In the genomic region with DNA sequence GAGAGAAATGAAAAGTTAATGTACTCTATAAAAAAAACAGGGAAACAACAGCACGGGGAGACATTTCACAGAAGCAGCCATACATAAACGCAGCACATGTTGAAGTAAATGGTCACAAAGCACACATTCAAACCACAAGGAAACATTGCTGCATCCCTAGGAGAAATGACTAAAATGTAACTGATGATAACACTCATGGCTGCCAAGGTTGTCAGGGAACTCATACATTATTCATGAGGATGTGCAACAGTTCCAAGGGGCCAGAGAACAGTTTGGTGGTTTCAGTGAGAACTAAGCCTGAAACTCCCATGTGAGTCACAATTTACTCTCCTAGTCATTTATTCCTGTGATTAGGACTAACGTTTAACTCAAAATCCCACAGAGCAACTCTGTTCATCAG, we compare ENCODE assay signal across 26 mouse cellular contexts. TPM values are rescaled to one million over a fixed set of nuclear protein-coding genes. Genes with fewer than 3 reads are reported as not detected.
DNase-seq lines count a peak whose midpoint lies in the region; ATAC-seq and TF ChIP-seq lines count a peak whose summit lies in the region.
"Had no signal": no experiment of that assay in that cellular context is flagged by ENCODE, and none has a peak within 500 bp of the region (broad histone marks: within the 10 kb centered on the region; RNA-seq: fewer than 3 reads in every experiment).

No protein-coding gene starts in this region.

- H3K9ac ChIP-seq in hindbrain, postnatal 0 days (replicated peaks; ENCODE audit: low read length), result no peak overlapping the region
- H3K9ac ChIP-seq in hindbrain, embryonic 11.5 days (ENCODE audit: low read depth, low read length), result no peak overlapping the region
- H3K9ac ChIP-seq in midbrain, embryonic 14.5 days (replicated peaks; ENCODE audit: low read length), result no peak overlapping the region
- H3K9ac ChIP-seq in midbrain, embryonic 13.5 days (replicated peaks), result no peak overlapping the region
- no peak overlapping the region for H3K9ac ChIP-seq in neural tube, embryonic 15.5 days (replicated peaks)
- H3K9ac ChIP-seq: forebrain, embryonic 12.5 days; hindbrain, embryonic 13.5 days; limb, embryonic 15.5 days; liver, embryonic 14.5 days; lung, embryonic 14.5 days; neural tube, embryonic 12.5 days had no signal

- H3K36me3 ChIP-seq in hindbrain, postnatal 0 days (ENCODE audit: insufficient read depth, low read length), result no peaks in the 10 kb centered on the region
- no peaks in the 10 kb centered on the region for H3K36me3 ChIP-seq in hindbrain, embryonic 11.5 days (ENCODE audit: control insufficient read depth, insufficient read depth, low read length)
- no peaks in the 10 kb centered on the region for H3K36me3 ChIP-seq in midbrain, embryonic 14.5 days (ENCODE audit: control insufficient read depth, insufficient read depth, low read length)
- no peaks in the 10 kb centered on the region for H3K36me3 ChIP-seq in midbrain, embryonic 13.5 days
- H3K36me3 ChIP-seq in neural tube, embryonic 15.5 days, result no peaks in the 10 kb centered on the region
- H3K36me3 ChIP-seq: forebrain, embryonic 12.5 days; hindbrain, embryonic 13.5 days; limb, embryonic 15.5 days; neural tube, embryonic 12.5 days had no signal

- no peak overlapping the region for H3K4me3 ChIP-seq in hindbrain, postnatal 0 days (ENCODE audit: low read length)
- no peak overlapping the region for H3K4me3 ChIP-seq in hindbrain, embryonic 11.5 days (ENCODE audit: low read depth, low read length)
- H3K4me3 ChIP-seq in midbrain, embryonic 14.5 days (replicated peaks; ENCODE audit: low read depth, low read length), result no peak overlapping the region
- no peak overlapping the region for H3K4me3 ChIP-seq in midbrain, embryonic 13.5 days (replicated peaks)
- no peak overlapping the region for H3K4me3 ChIP-seq in neural tube, embryonic 15.5 days (replicated peaks)
- H3K4me3 ChIP-seq: forebrain, embryonic 12.5 days; gastrocnemius, adult 2 months; hindbrain, embryonic 13.5 days; limb, embryonic 15.5 days; neural tube, embryonic 12.5 days had no signal

- no peaks in the 10 kb centered on the region for H3K9me3 ChIP-seq in hindbrain, postnatal 0 days (ENCODE audit: low read length)
- H3K9me3 ChIP-seq in hindbrain, embryonic 11.5 days (ENCODE audit: control insufficient read depth, low read length), result no peaks in the 10 kb centered on the region
- no peaks in the 10 kb centered on the region for H3K9me3 ChIP-seq in midbrain, embryonic 14.5 days (ENCODE audit: control insufficient read depth, low read length)
- no peaks in the 10 kb centered on the region for H3K9me3 ChIP-seq in midbrain, embryonic 13.5 days
- no peaks in the 10 kb centered on the region for H3K9me3 ChIP-seq in neural tube, embryonic 15.5 days (replicated peaks)
- H3K9me3 ChIP-seq: forebrain, embryonic 12.5 days; hindbrain, embryonic 13.5 days; limb, embryonic 15.5 days; neural tube, embryonic 12.5 days had no signal

- H3K27me3 ChIP-seq in hindbrain, postnatal 0 days (ENCODE audit: insufficient read depth, low read length), result no peaks in the 10 kb centered on the region
- H3K27me3 ChIP-seq in hindbrain, embryonic 11.5 days (ENCODE audit: control insufficient read depth, insufficient read depth, low read length), result no peaks in the 10 kb centered on the region
- H3K27me3 ChIP-seq in midbrain, embryonic 14.5 days (ENCODE audit: control insufficient read depth, insufficient read depth, low read length), result no peaks in the 10 kb centered on the region
- H3K27me3 ChIP-seq in midbrain, embryonic 13.5 days, result no peaks in the 10 kb centered on the region
- H3K27me3 ChIP-seq in neural tube, embryonic 15.5 days (replicated peaks), result 0 out of 2 replicates have a peak, but pooled peaks cover 3% of the 10 kb centered on the region
- H3K27me3 ChIP-seq: CH12.LX; forebrain, embryonic 12.5 days; hindbrain, embryonic 13.5 days; limb, embryonic 15.5 days; neural tube, embryonic 12.5 days had no signal

- no peak for ATAC-seq in hindbrain, postnatal 0 days
- no peak for ATAC-seq in hindbrain, embryonic 11.5 days (ENCODE audit: low FRiP score)
- ATAC-seq in midbrain, embryonic 14.5 days (ENCODE audit: low FRiP score, low TSS enrichment), result no peak
- ATAC-seq in midbrain, embryonic 13.5 days, result no peak
- ATAC-seq in neural tube, embryonic 15.5 days (ENCODE audit: low FRiP score), result peak; percentile 82
- ATAC-seq: inflammation-experienced regulatory T-cells, adult 6 months had no signal

- DNase-seq in hindbrain, postnatal 0 days (ENCODE audit: low spot score), result peak; percentile 40
- no peak for DNase-seq in hindbrain, embryonic 11.5 days (ENCODE audit: low spot score)
- DNase-seq in midbrain, embryonic 14.5 days, result peak; percentile 32
- peak; percentile 86 for DNase-seq in NIH3T3 (ENCODE audit: low read depth)
- no peak for DNase-seq in right cerebral cortex, postnatal 25 days
- DNase-seq: adrenal gland, postnatal 25 days; B cell, adult 2 months; cerebellum, adult 9-10 months; gastrocnemius, adult 2 months; left cerebral cortex, postnatal 4 days; lung, embryonic 14.5 days; thymus, adult 2 months had no signal

- no peak overlapping the region for H3K27ac ChIP-seq in hindbrain, postnatal 0 days
- no peak overlapping the region for H3K27ac ChIP-seq in hindbrain, embryonic 11.5 days (ENCODE audit: low read depth, low read length)
- H3K27ac ChIP-seq in midbrain, embryonic 14.5 days (replicated peaks; ENCODE audit: low read depth, low read length), result no peak overlapping the region
- no peak overlapping the region for H3K27ac ChIP-seq in midbrain, embryonic 13.5 days
- H3K27ac ChIP-seq in neural tube, embryonic 15.5 days (replicated peaks), result no peak overlapping the region
- H3K27ac ChIP-seq: forebrain, embryonic 12.5 days; gastrocnemius, adult 2 months; hindbrain, embryonic 13.5 days; kidney, postnatal 0 days; limb, embryonic 15.5 days; liver, embryonic 14.5 days; neural tube, embryonic 12.5 days; stomach, postnatal 0 days had no signal

- no peak overlapping the region for H3K4me2 ChIP-seq in hindbrain, postnatal 0 days (ENCODE audit: low read depth, low read length)
- H3K4me2 ChIP-seq in hindbrain, embryonic 11.5 days (replicated peaks; ENCODE audit: low read depth, low read length), result no peak overlapping the region
- no peak overlapping the region for H3K4me2 ChIP-seq in midbrain, embryonic 14.5 days (ENCODE audit: low read length)
- no peak overlapping the region for H3K4me2 ChIP-seq in midbrain, embryonic 13.5 days (replicated peaks)
- H3K4me2 ChIP-seq in neural tube, embryonic 15.5 days, result no peak overlapping the region
- H3K4me2 ChIP-seq: forebrain, embryonic 12.5 days; hindbrain, embryonic 13.5 days; limb, embryonic 15.5 days; lung, embryonic 14.5 days; neural tube, embryonic 12.5 days had no signal

- TF ChIP-seq CTCF in hindbrain, postnatal 0 days (IDR thresholded peaks at IDR 0.05; ENCODE audit: low read depth), result no peak

- no peaks in the 10 kb centered on the region for H3K4me1 ChIP-seq in hindbrain, postnatal 0 days (ENCODE audit: insufficient read depth, low read length)
- H3K4me1 ChIP-seq in hindbrain, embryonic 11.5 days (replicated peaks; ENCODE audit: control insufficient read depth, insufficient read depth, low read length), result no peaks in the 10 kb centered on the region
- H3K4me1 ChIP-seq in midbrain, embryonic 14.5 days (ENCODE audit: control insufficient read depth, insufficient read depth, low read length), result no peaks in the 10 kb centered on the region
- H3K4me1 ChIP-seq in midbrain, embryonic 13.5 days (replicated peaks), result no peaks in the 10 kb centered on the region
- H3K4me1 ChIP-seq in neural tube, embryonic 15.5 days, result no peaks in the 10 kb centered on the region
- H3K4me1 ChIP-seq: forebrain, embryonic 12.5 days; neural tube, embryonic 12.5 days had no signal

- WGBS in hindbrain, postnatal 0 days, result 54% methylated on average over 3 of the region's 3 CpGs
- 94% methylated on average over 3 of the region's 3 CpGs for WGBS in hindbrain, embryonic 11.5 days
- WGBS in midbrain, embryonic 14.5 days, result 88% methylated on average over 3 of the region's 3 CpGs
- WGBS in midbrain, embryonic 13.5 days, result 90% methylated on average over 3 of the region's 3 CpGs
- WGBS in neural tube, embryonic 15.5 days, result 38% methylated on average over 3 of the region's 3 CpGs

RNA-seq across cellular contexts. Expression of a gene that starts 22.0 kb away (rescaled TPM):
- 1.4 and 2.0 TPM in 2 replicates for total RNA-seq in hindbrain, postnatal 0 days (2014; rRNA removed)
- 0.56 and 0.92 TPM in 2 replicates for polyA plus RNA-seq in hindbrain, postnatal 0 days (2015; fragmentation: Nextera tagmentation; extraction: Ambion mirVana)
- polyA plus RNA-seq in hindbrain, embryonic 11.5 days (2014; fragmentation: Nextera tagmentation; extraction: Ambion mirVana), result 0.76 and 2.1 TPM in 2 replicates
- polyA plus RNA-seq in midbrain, embryonic 14.5 days (2014; fragmentation: Nextera tagmentation; extraction: Ambion mirVana), result 0.16 and 0.26 TPM in 2 replicates
- polyA plus RNA-seq in midbrain, embryonic 13.5 days (2015; fragmentation: Nextera tagmentation; extraction: Ambion mirVana), result 0.19 and 0.31 TPM in 2 replicates
- 4.0 and 6.2 TPM in 2 replicates for polyA plus RNA-seq in neural tube, embryonic 15.5 days (2015; fragmentation: Nextera tagmentation; extraction: Ambion mirVana)
- total RNA-seq: CH12.LX; common myeloid progenitor, adult 5-6 weeks; megakaryocyte-erythroid progenitor cell, adult 5-6 weeks; MEL had no signal
- polyA plus RNA-seq: inflammation-experienced regulatory T-cells, adult 6 months had no signal

Comparison
In these comparisons a context has a peak if more than half of its experiments do, and no peak if none do; other contexts are left out.
1. DNase-seq: peak in hindbrain, postnatal 0 days (single experiment), midbrain, embryonic 14.5 days (single experiment) and NIH3T3 (single experiment); none in hindbrain, embryonic 11.5 days (single experiment) and right cerebral cortex, postnatal 25 days (single experiment).